Mouse (Mus musculus) embryonic fibroblast, embryonic 13.5 days (primary cell): ENCODE results near the gene Pptc7.

ENCODE experiments used
- CTCF ChIP-seq: IDR thresholded peaks from 2 replicates; pipeline ENCODE4 v1.5.1; 2011; ENCODE audit warnings: mild to moderate bottlenecking, control low read depth, low read length, moderate library complexity, borderline replicate concordance; ENCODE audit not compliant: insufficient read depth
- POLR2A ChIP-seq: IDR thresholded peaks from 2 replicates; pipeline ENCODE4 v1.6.1; 2011; ENCODE audit warnings: low read depth, mild to moderate bottlenecking, control low read depth, low read length, moderate library complexity

GRCm38 (mm10) chr5:122303937-122304336 is 19.8 kb downstream of the Pptc7 start:
- TF ChIP-seq CTCF (no peak), POLR2A (no peak)
